Mouse (Mus musculus) forelimb bud, embryonic 11.5 days (tissue): Measurements from ENCODE around the gene Atp6v0d1.
"Not testable (repeated sequence)": the region's sequence is repeated elsewhere in the genome, so short reads cannot be mapped to it uniquely, and the experiment has no call there.

Experiments
- DNase-seq: peaks from one replicate; pipeline ENCODE4 v3.0.0-alpha.2; 2012; ENCODE audit warnings: low read depth, low spot score

The Atp6v0d1 gene

GRCm38 (mm10) chr8:105574741-105575140, 8.9 kb upstream of the Atp6v0d1 start:
- no peak for DNase-seq

- DNase-seq, result no peak
Observed at GRCm38 (mm10) chr8:105573427-105573826, 7.6 kb upstream of the Atp6v0d1 start.

DNA sequence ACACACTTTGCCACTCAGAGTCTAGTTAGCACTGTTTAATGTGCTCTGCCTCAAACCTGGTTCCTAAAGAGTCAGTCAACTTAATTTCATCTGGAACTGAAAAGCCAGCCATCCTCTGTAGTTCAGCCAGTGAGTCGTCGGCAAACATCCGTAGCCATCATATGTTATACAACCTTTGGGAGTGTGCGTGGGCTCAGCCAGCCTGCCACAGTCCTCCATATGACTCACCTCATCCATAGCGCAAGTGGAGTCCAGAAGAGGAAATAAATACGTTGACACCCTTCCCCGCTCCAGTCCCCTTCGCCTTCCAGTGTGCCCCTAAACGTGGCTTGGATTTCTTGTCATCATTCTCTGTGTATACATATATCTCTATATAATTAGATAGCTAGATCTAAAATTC, 6.0 kb upstream of the Atp6v0d1 start:
- no peak for DNase-seq

DNA sequence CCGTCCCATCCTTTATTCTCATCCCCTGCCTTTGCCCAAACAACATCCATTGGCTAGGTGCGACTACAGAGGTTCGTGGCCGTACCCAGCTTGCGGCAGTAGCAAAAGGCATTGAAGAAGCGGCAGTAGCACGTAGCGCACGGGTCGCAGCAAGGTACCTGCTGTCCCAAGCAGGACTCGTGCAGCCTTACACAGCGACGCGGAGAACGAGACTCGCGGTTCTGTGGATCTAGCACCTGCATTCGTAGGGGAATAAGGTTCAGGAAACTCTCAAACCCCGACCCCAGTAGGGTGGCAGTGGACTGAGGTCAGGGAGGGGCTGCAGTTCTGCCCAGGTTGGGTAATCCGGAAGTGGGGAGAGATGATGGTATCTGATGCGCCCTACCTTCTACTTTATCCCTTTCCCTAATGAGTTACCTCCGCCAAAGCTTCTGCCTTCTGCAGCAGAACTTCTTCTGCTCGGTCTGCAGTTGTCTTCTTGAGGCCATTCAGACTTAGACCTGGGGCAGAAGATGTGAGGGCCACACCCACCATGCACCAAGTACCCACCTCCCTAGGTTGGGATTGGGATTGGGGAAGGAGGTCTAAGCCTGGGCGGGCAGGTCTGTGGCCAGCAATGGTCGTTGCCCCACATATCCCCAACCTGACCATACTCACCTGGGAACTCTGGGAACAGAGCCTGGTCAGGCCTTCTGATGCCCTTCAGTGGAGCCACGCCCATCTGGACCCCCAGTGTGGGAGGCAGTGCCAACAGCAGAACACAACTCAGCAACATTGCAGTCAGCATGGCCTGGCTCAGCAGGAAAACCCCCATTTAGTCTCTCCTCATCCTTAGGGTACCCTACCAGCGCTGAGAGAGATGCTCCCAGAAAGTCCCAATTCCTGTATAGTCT, 1.1 kb upstream of the Atp6v0d1 start:
- no peak for DNase-seq

- DNase-seq, result no peak
Observed at GRCm38 (mm10) chr8:105565401-105565881, 406 bp downstream of the Atp6v0d1 start.

DNA sequence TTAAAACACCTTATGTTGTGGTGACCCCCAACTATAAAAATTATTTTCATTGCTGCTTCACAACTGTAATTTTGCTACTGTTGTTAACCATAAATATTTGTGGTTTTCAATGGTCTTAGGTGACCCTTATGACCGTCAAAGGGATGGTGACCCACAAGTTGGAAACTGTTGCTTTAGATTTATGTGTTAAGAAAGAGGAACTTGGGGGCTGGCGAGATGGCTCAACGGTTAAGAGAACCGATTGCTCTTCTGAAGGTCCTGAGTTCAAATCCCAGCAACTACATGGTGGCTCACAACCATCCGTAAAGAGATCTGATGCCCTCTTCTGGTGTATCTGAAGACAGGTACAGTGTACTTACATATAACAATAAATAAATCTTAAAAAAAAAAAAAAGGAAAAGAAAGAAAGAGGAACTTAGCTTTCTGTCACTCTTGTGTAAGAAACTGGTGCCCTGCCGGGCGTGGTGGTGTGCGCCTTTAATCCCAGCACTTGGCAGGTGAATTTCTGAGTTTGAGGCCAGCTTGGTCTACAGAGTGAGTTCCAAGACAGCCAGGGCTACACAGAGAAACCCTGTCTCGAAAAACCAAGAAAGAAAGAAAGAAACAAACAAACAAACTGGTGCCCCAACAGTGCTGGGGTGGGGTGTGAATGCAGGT, 1.1 kb downstream of the Atp6v0d1 start:
- DNase-seq, result not testable (repeated sequence)

DNA sequence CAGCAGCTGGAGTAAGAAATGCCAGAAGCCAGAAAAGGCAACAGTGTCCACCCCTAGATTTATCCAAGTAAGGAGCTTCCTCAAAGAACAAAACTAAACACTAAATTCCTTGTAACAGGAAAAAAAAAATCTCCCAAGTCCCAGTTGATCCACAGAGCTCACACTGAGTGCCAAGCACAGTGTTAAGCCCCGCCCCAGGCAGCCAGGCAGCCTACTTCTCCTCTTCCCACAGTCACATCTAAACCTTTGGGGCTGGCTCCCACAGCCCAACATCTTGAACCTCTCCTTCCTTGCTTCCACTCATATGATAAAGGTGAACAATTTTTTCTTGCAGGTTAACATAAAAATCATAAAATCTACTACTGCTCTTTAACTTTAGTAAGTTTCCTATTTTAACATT, 2.0 kb downstream of the Atp6v0d1 start:
- no peak for DNase-seq

GRCm38 (mm10) chr8:105562863-105563262, 3.0 kb downstream of the Atp6v0d1 start:
- no peak for DNase-seq

DNA sequence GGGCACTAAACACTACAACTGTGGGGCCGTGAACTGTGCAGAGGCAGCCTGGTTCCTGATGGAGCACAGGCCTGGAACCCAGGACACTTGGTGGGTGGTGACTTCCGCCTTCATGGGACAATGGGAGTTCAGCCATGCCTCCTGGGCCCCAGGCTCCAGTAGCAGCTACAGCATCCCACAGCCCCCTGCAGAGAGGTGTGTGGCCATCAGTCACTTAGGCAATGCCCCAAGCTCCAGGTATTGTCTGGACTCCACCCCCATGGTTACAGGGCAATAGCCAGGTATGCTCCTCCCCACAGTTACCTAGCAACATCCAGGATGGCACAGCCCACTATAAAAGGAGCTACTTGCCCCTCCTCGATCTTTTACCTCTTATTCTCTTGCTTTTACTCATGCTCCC, 10.6 kb downstream of the Atp6v0d1 start:
- no peak for DNase-seq

GRCm38 (mm10) chr8:105554087-105554486, 11.8 kb downstream of the Atp6v0d1 start:
- DNase-seq, result peak; percentile 65

DNA sequence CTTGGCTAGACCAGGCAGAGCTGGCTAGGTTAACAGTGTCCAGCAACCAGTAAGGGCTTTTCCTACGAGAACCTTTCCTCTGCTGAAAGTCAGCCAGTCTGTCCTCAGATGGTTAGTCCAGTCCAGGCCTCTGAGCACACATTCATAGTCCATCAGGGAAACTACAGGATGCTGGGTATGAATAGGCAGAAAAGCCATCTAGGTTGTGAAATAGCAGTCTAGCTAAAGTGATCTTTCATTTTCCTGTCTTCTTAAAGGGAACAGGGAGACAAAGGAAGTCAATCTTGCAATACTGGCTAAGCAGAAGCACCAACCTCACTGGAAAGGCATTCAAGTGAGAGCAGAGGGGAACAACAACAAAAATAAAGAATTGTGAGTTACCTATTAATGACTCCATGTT, 13.0 kb downstream of the Atp6v0d1 start:
- no peak for DNase-seq

DNA sequence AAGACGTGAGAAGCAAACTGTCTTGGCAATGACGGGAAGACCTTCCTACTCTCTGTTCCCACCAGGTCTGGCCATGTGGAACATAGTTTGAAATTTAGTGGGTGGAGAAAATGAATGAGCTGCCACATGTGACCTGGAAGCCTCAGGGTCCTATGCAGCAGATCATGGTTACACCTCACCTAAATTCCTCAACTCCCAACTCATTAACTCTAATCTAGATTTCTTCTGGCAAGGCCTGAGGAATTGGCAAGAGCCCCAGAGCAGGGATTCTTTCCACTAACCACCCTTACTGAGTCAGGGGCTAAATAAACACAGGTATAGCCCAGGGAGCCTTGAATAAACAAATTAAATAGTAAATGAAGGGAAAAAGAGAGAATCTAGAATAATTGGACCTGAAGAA, 13.8 kb downstream of the Atp6v0d1 start:
- DNase-seq, result no peak

GRCm38 (mm10) chr8:105550083-105550482, 15.8 kb downstream of the Atp6v0d1 start:
- no peak for DNase-seq

DNA sequence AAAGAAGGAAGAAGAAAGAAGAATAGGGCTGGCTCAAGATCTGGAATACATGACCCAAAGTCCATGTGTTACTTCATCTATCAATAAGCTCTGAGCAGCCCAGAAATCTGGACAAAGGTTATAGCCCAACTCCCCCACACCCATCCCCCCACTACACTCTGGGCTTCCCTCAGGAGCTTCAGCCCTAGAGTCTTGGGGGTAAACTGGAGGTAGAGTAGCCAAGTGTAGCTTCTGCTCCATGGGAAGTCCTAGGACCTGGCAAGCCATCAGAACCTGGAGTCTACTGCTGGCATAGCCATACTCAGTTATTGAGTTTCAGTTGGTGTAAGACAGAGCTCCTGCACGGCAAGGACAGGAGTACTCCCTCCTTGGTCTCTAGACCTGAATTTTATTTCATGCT, 16.3 kb downstream of the Atp6v0d1 start:
- no peak for DNase-seq

GRCm38 (mm10) chr8:105546384-105547350, 19.2 kb downstream of the Atp6v0d1 start:
- DNase-seq, result no peak

GRCm38 (mm10) chr8:105545249-105545648, 20.6 kb downstream of the Atp6v0d1 start:
- no peak for DNase-seq

DNA sequence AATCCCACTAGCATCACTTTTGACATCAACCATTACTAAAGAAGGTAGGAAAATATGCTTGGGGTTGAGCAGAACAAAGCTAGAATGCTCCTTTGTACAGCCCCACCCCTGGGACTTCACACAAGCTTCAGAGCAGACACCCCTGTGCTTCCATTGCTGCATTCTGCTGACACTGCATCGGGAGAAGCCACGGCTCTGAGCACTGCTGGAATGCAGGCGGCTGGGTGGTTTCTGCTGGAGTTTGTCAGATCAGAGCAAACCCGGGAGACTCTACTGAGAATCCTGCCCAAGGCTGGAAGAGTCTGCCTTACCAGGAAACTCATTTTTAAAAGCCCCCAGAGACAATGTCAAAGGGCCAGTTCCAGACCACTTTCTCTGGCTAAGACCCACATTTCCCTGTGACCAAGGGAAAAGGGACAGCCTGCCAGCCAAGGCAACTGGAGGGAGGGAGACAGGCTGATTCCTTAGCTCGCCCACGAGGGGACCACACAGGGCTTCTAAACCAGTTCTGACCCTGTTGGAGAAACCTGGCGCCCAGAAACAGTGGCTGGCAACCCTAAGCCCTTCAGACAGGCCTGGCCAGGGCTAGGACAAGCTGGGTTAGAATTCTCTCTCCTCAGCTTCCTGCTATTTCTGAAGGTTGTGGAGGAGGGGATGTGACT, 21.2 kb downstream of the Atp6v0d1 start:
- no peak for DNase-seq

GRCm38 (mm10) chr8:105543703-105544102, 22.1 kb downstream of the Atp6v0d1 start:
- DNase-seq, result no peak

- no peak for DNase-seq
Observed at GRCm38 (mm10) chr8:105542808-105543207, 23.0 kb downstream of the Atp6v0d1 start.

GRCm38 (mm10) chr8:105542032-105542656, 23.7 kb downstream of the Atp6v0d1 start:
- DNase-seq, result no peak

DNA sequence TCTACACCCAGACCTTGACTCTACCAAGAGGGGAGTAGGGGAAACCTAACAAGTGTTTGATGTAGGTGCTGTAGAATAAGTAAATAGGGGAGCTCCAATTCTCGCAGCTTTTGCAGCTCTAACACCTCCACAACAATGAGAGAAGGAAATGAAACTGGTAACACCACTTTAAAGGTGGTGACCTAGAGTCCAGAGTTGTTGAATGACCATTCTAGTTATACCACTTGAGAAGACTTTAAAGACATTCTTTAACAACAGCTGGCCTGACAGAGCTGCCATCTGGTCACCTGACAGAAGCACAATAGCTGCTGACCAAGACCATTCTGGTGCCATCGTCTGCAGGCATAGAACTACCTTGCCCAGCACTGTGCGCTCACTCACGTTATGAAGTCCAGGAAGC, 26.9 kb downstream of the Atp6v0d1 start:
- DNase-seq, result no peak
